Mouse (Mus musculus): ENCODE data around the gene Haao. TPM values are rescaled to one million over a fixed set of nuclear protein-coding genes. Genes with fewer than 3 reads are reported as not detected.
A peak's percentile ranks its signal among the peaks of the same experiment; 100 is the strongest.

The Haao gene
- total RNA-seq, 1 experiment, result 0.54 TPM

DNA sequence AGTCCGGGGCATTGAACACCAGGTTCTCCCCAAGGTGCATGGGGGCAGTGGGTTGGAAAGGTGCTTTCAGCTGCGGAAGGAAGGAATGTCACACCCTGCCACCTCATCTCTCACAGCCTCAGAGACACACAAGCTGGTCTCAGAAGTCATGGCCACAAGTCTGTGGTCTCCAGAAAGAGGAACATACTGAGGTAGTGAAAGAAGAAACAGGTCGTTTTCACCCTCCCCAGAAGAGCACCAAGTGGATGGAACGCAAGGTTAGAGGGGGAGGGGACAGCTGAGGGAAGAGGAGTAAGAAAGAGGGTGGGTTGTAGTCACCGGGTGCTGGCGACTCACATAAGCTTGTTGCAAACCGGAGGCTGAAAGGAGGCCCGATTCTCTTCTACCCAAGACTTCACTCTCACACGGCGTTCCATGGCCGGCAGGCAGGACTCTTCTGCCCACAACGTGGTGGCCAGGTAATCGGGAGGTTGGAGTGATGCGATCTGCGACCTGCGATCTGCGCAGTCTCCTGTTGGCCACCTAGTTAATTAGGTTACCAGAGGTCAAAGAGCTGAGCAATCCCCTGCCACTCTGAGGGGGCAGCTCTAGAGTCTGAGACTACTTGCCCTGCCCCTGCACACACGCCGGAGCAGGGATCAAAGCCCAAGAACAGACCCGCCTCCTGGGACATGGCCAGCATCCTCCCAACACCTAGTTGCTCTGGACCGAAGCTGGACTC is 1.3 kb downstream of the Haao start:
- H3K27ac ChIP-seq (ENCODE audit: insufficient read depth, low read depth, low read length, poor library complexity, severe bottlenecking), result no peak overlapping the region
- in situ Hi-C loops (cut with MboI; ENCODE audit: low sequenced_read_pairs in 2 of 2, unreplicated experiment in 2 of 2), result loop anchor here in 1 of 2 experiments (25.0 kb wide), 1 partner anchor 559 kb away; no protein-coding TSS in a partner anchor
- DNase-seq (ENCODE audit: low read depth, low spot score), result no peak

DNA sequence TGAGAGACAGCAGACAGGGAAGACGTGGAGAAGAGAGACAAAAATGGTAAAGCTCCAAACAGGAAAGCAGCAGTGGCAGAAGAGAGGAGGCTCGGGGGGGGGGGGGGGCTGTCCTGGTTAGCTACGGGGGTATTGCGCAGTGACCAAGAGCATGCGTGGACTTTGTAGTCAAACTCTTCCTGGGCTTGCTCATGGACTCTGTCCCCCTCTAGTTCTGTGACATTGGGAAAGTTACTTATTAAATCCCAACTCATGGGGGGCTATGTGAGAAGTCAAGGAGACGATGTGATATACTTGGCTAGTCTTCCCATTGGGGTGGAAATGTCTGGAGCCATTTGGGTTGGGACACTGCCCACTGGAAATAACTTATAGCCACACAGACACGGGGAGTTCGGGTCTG is 2.2 kb downstream of the Haao start:
- H3K4me3 ChIP-seq (ENCODE audit: insufficient read depth in 1 of 2, low read depth in 1 of 2, low read length in 2 of 2, poor library complexity in 1 of 2, severe bottlenecking in 1 of 2), result no peak overlapping the region
- TF ChIP-seq ZC3H11A (IDR thresholded peaks at IDR 0.05; ENCODE audit: borderline replicate concordance, low read depth, low read length), result no peak
- TF ChIP-seq MAFK (IDR thresholded peaks at IDR 0.05; ENCODE audit: insufficient read depth, low read depth, low read length), result no peak
- no peak for TF ChIP-seq ZNF384 (IDR thresholded peaks at IDR 0.05; ENCODE audit: low read depth, low read length)
- no peak for TF ChIP-seq HCFC1 (IDR thresholded peaks at IDR 0.05; ENCODE audit: borderline replicate concordance, insufficient read depth, low read length)
- TF ChIP-seq CHD2 (IDR thresholded peaks at IDR 0.05; ENCODE audit: low read depth, low read length), result no peak
- DNase-seq (ENCODE audit: low read depth, low spot score), result no peak
- no peaks in the 10 kb centered on the region for H3K36me3 ChIP-seq (ENCODE audit: control insufficient read depth, insufficient read depth, low read length, poor library complexity, severe bottlenecking)
- in situ Hi-C loops (cut with MboI; ENCODE audit: low sequenced_read_pairs in 2 of 2, unreplicated experiment in 2 of 2), result loop anchor here in 1 of 2 experiments (25.0 kb wide), 1 partner anchor 558 kb away; no protein-coding TSS in a partner anchor
- peaks cover 2 to 15% of the 10 kb centered on the region in 2 experiments; a peak in 3 of 4 replicates for H3K4me1 ChIP-seq (ENCODE audit: control insufficient read depth in 2 of 2, insufficient read depth in 2 of 2, low read length in 2 of 2, poor library complexity in 1 of 2)
- H3K9me3 ChIP-seq (ENCODE audit: control insufficient read depth, insufficient read depth, low read depth, low read length), result no peaks in the 10 kb centered on the region
- H3K27ac ChIP-seq (ENCODE audit: insufficient read depth, low read depth, low read length, poor library complexity, severe bottlenecking), result no peak overlapping the region
- no peak overlapping the region for H3K9ac ChIP-seq (ENCODE audit: insufficient read depth, low read depth, low read length, poor library complexity, severe bottlenecking)

More for the DNA sequence above, 1.3 kb downstream of the Haao start:
- peak overlapping the region; percentile 3 to 12; a peak in 1 of 4 replicates for H3K4me3 ChIP-seq (ENCODE audit: insufficient read depth in 1 of 2, low read depth in 1 of 2, low read length in 2 of 2, poor library complexity in 1 of 2, severe bottlenecking in 1 of 2)
- H3K36me3 ChIP-seq (ENCODE audit: control insufficient read depth, insufficient read depth, low read length, poor library complexity, severe bottlenecking), result no peaks in the 10 kb centered on the region
- H3K9ac ChIP-seq (ENCODE audit: insufficient read depth, low read depth, low read length, poor library complexity, severe bottlenecking), result no peak overlapping the region
- H3K9me3 ChIP-seq (ENCODE audit: control insufficient read depth, insufficient read depth, low read depth, low read length), result no peaks in the 10 kb centered on the region
- TF ChIP-seq MAFK (IDR thresholded peaks at IDR 0.05; ENCODE audit: insufficient read depth, low read depth, low read length) (no peak), CHD2 (IDR thresholded peaks at IDR 0.05; ENCODE audit: low read depth, low read length) (no peak), ZC3H11A (IDR thresholded peaks at IDR 0.05; ENCODE audit: borderline replicate concordance, low read depth, low read length) (no peak)
- H3K4me1 ChIP-seq (ENCODE audit: control insufficient read depth in 2 of 2, insufficient read depth in 2 of 2, low read length in 2 of 2, poor library complexity in 1 of 2), result peaks cover 2 to 15% of the 10 kb centered on the region in 2 experiments; a peak in 3 of 4 replicates

DNA sequence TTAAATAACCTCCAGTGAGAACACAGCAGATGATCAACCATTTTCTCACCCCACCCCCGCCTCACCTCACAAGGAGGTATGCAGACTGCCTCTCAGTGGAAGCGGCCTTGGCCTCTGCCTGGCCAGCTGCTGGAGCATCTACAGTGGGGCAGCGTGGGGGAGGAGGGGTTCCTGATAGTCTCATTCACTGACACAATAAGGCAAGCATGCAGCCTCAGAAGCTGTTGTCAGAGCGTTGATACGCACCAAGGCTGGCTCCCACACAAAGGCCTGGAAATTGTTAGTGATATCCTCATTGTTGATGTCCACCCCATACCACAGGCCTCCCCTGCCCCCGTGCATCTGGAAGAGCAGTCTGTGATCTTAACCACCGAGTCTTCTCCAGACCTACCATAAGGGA is 4.0 kb downstream of the Haao start:
- no peak overlapping the region for H3K9ac ChIP-seq (ENCODE audit: insufficient read depth, low read depth, low read length, poor library complexity, severe bottlenecking)
- TF ChIP-seq ZNF384 (IDR thresholded peaks at IDR 0.05; ENCODE audit: low read depth, low read length) (no peak), CHD2 (IDR thresholded peaks at IDR 0.05; ENCODE audit: low read depth, low read length) (no peak), MAFK (IDR thresholded peaks at IDR 0.05; ENCODE audit: insufficient read depth, low read depth, low read length) (no peak), ZC3H11A (IDR thresholded peaks at IDR 0.05; ENCODE audit: borderline replicate concordance, low read depth, low read length) (no peak), HCFC1 (IDR thresholded peaks at IDR 0.05; ENCODE audit: borderline replicate concordance, insufficient read depth, low read length) (no peak)
- peaks cover 2 to 13% of the 10 kb centered on the region in 2 experiments; a peak in 3 of 4 replicates for H3K4me1 ChIP-seq (ENCODE audit: control insufficient read depth in 2 of 2, insufficient read depth in 2 of 2, low read length in 2 of 2, poor library complexity in 1 of 2)
- no peak overlapping the region for H3K27ac ChIP-seq (ENCODE audit: insufficient read depth, low read depth, low read length, poor library complexity, severe bottlenecking)
- DNase-seq (ENCODE audit: low read depth, low spot score), result no peak
- no peak overlapping the region for H3K4me3 ChIP-seq (ENCODE audit: insufficient read depth in 1 of 2, low read depth in 1 of 2, low read length in 2 of 2, poor library complexity in 1 of 2, severe bottlenecking in 1 of 2)
- in situ Hi-C loops (cut with MboI; ENCODE audit: low sequenced_read_pairs in 2 of 2, unreplicated experiment in 2 of 2), result loop anchor here in 1 of 2 experiments (25.0 kb wide), 1 partner anchor 556 kb away; no protein-coding TSS in a partner anchor
- H3K9me3 ChIP-seq (ENCODE audit: control insufficient read depth, insufficient read depth, low read depth, low read length), result no peaks in the 10 kb centered on the region
- no peaks in the 10 kb centered on the region for H3K36me3 ChIP-seq (ENCODE audit: control insufficient read depth, insufficient read depth, low read length, poor library complexity, severe bottlenecking)

DNA sequence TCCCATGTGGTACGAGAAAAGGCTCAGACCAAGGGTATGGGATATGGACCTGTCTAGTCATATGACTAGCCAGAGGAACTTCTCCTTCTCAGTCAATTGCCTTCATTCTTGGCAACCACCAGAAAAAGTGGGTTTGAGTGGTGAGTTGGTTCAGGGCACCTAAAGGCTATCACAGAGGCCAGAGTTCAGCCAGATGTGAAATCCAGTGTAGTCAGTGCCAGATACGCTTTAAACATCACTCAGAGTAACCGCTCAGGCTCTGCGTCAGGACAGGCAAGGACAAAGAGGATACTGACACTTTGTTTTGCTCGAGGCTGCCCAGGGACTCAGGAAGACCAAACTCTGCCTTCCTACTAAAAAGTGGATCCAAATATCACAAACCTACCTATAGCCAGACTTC is 6.8 kb downstream of the Haao start:
- H3K9me3 ChIP-seq (ENCODE audit: control insufficient read depth, insufficient read depth, low read depth, low read length), result no peaks in the 10 kb centered on the region
- H3K4me1 ChIP-seq (ENCODE audit: control insufficient read depth in 2 of 2, insufficient read depth in 2 of 2, low read length in 2 of 2, poor library complexity in 1 of 2), result peaks cover 0 to 3% of the 10 kb centered on the region in 2 experiments; a peak in 1 of 4 replicates
- H3K27ac ChIP-seq (ENCODE audit: insufficient read depth, low read depth, low read length, poor library complexity, severe bottlenecking), result no peak overlapping the region
- no peak overlapping the region for H3K9ac ChIP-seq (ENCODE audit: insufficient read depth, low read depth, low read length, poor library complexity, severe bottlenecking)
- TF ChIP-seq MAFK (IDR thresholded peaks at IDR 0.05; ENCODE audit: insufficient read depth, low read depth, low read length), result no peak
- no peak for TF ChIP-seq CHD2 (IDR thresholded peaks at IDR 0.05; ENCODE audit: low read depth, low read length)
- TF ChIP-seq ZC3H11A (IDR thresholded peaks at IDR 0.05; ENCODE audit: borderline replicate concordance, low read depth, low read length), result no peak
- no peak for TF ChIP-seq HCFC1 (IDR thresholded peaks at IDR 0.05; ENCODE audit: borderline replicate concordance, insufficient read depth, low read length)
- no peak for TF ChIP-seq ZNF384 (IDR thresholded peaks at IDR 0.05; ENCODE audit: low read depth, low read length)
- no peaks in the 10 kb centered on the region for H3K36me3 ChIP-seq (ENCODE audit: control insufficient read depth, insufficient read depth, low read length, poor library complexity, severe bottlenecking)
- no peak overlapping the region for H3K4me3 ChIP-seq (ENCODE audit: insufficient read depth in 1 of 2, low read depth in 1 of 2, low read length in 2 of 2, poor library complexity in 1 of 2, severe bottlenecking in 1 of 2)
- DNase-seq (ENCODE audit: low read depth, low spot score), result no peak
- in situ Hi-C loops (cut with MboI; ENCODE audit: low sequenced_read_pairs in 2 of 2, unreplicated experiment in 2 of 2), result loop anchor here in 1 of 2 experiments (25.0 kb wide), 1 partner anchor 554 kb away; no protein-coding TSS in a partner anchor
